Mouse (Mus musculus) cerebellum, adult 9-11 months (tissue): ENCODE measurements around the gene Ss18l2.

Experiments
- DNase-seq: peaks from one replicate; pipeline ENCODE4 v3.0.0; 2022

Gene Ss18l2

DNA sequence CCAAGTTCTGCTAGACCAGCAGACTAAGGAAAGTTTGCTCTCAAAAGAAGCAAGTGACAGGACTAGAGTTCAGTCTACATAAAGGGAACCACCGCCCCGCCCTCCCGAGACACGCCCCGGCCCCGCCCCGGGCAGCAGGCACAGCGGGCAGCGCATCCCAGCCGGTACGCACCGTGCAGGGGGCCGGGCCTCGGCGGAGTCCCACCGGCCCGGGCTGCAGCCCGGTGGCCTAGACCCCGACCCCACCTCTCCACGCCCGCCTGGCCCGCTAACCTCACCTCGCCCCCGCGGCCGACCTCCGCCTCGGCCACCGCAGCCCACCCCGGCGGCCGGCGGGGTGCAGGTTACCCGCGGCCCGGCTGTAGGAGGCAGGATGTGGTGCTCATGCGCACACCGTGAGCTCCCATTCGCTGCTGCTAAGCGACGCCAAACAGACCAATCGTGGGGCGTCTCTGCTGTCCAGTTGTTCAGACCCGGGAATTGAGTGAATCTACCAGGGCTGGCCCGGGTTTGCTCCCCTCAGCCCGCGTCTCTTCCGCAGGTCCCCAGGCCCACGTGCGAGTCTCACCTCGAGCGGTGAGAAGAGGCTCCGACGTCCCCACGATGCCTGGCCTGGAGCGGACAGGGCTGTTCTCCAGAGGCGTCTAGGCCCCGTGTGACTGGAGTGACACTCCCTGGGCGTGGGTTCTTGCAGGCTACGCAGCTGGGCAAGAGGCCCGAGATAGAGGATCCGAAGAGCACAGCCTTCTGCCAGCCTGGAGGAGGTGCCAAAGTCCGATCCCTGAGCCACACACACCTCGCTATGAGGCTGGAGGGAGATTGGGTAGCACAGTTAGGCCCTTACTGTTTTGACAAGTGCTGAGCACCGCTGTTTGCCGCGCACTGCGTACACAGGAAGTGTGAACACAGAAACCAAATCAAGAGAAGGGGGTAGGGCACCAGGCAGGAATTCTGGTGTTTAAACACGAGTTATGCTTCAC, 5.2 kb upstream of the Ss18l2 start, which contains the start of gene Sec22c:
Gene Sec22c, minus strand, starts transcription at position 845 of the 980 bp plus-strand sequence.
- DNase-seq: peak; percentile 88

DNA sequence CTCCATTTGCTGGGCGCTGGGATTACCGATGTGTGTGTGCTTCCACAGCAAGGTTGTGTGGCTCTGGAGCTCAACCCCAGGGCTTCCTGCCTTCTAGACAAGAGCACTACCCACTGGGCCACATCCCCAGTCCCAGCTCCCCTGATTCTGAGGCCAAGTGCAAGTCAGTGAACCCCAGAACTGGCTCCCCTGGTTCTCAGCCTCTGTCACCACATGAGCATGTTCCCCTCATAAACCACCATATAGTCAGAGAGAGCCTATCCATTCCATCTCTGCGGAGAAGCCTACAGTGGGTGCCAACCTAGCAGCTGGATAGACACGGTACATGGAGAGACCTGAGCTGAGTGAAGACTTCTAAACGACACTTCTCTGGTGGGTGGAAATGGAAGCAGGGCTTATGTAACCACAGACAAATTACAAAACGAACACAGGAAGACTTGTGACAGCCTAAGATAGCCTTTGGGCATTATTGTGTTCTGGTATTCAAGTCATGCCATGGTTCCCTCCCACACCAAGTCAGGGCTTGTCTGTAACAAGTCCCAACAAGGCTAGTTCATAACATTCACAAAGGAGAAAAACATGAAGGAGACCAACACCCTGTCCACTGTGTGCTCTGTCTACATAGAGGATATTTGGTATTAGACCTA, 4.0 kb upstream of the Ss18l2 start:
- no peak for DNase-seq

DNA sequence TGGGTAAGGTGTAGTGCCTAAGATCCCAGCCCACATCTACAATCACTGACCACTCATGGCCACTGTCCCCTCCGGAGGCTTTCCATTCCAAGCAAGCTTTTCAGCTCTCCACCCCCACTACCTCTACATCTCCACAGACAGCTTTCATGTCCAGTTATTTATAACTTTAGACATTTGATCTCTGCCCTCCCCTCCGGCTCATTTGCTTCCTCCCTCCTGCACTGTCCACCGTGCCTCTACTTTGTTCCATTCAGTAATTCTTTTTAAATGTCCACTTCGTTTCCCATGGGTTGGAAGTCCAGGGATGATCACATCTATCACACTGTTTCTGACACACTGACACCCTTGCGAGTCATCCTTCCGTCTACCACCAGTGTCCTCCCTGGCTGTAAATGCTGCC, 2.3 kb upstream of the Ss18l2 start:
- DNase-seq: no peak

DNA sequence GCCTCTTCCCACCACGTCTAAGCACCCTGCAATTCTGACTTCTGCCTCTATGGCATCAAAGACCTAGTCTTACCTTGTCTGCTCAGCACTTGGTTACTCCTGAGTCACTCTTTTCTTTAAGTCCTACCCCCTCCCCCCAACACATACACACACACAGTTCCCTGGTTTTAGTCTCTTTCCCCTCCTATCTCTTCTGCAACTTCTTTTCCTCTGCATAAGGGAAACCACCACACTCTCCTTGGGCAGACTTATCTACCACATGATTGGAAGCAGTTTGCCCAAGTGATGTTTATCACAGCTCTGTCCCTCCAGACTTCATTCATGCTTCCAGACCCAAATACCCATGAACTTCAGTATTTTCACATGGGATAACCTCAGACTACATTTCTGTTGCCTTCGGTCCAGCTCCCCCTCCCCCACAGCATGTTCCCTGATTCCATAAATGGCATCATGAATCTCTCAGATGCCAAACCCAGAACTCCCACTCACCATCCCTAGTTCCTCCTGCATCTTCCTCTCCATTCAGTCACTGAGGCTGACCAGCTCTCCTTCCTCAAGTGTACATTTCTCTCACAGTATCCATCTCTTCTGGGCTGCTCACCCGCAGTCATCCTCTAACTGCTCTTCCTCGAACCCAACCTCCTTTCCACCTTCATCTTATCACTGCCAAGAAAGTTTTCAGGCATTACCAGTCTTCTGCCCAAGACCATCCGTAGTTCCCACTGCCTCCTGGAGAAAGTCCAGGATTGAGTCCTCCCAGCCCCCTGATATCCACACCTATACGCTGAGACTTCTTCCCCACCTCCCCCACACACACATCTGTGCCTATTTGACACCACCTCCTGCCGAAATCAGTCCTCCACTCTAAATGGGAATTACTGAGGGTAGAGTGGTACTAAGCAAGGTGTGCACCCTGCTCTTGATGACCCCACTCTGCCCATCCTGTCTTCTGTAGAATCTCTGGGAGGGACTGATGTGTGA, 1.3 kb upstream of the Ss18l2 start:
- peak; percentile 54 for DNase-seq

DNA sequence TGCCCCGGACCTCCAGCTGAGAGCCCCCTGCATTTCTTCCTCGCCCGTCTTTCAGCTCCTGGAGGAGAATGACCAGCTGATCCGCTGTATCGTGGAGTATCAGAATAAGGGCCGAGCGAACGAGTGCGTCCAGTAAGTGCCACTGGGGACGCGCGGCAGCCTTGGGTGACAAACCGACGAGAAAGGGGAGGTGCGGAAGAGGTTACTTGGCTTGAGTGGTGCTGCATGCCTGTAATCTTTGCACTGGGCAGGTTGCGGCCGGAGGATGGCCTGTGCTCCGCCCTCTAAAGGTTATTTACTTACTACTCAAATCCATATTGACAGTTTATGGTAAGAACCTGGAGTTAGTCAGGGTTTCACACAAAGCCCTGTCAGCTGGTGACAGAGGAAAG, 451 bp downstream of the Ss18l2 start:
- no peak for DNase-seq

DNA sequence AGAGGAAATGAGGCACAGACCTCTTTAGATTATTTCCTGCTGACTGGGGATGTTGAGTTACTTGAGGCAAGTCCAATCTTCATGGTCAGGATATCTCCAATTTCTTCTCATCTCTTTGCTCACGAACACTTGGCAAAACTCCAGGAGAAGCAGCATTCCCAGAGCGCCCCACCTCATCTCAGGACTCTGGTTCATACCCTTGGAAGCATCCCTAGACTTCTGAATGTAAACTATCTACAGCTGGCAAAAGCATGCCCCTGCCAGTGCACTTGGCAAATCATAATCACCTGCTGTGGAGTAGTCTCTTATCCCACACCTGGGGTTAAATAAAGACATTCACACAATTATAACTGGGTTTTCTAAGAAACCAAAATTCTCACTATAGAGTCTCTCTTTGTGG, 6.9 kb downstream of the Ss18l2 start:
- peak; percentile 55 for DNase-seq

DNA sequence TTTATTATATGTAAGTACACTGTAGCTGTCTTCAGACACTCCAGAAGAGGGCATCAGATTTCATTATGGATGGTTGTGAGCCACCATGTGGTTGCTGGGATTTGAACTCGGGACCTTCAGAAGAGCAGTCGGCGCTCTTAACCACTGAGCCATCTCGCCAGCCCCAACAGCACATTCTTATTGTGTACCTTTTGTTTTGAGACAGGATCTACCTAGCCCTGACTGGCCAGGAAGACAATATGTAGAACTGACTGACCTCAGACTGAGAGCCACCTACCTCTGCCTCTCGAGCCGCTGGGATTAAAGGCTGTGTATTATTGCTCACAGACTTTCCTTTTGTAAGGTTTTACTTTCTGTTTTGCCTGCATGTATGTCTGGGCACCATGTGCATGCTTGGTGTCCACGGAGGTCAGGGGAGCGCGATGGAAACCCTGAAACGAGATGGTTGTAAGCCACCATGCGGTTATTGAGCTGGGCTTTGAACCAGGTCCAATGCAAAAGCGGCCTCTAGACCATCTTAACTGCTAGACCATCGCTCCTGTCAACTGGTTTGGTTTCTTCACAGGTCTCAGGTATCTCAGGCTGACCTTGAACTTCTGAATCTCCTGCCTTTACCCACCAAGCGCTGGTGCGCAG, 8.1 kb downstream of the Ss18l2 start:
- no peak for DNase-seq

DNA sequence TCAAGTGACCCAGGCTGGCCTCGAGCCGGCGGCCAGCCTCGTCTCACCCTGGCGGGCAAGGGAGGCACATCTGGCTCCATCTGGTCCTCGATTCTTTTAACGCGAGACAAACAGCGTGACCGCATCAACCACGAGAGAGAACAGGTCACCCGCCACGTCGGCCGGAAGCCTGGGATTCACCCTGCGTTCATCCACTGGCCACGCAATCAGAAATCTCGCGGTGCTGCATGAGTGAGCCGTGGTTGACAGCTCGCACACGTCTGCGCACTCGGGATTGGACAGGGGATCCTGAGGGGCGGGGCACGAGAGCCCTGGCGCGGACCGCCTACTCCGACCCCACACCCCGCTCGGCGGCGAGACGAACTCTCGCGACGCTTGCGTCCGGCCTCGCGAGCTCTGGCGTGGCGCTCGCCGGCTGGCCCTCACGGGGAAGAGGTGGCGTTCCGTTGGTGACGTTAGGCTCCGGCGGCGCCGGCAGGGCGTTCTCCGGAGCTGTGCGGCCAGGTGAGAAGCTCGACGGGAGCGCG, 8.7 kb downstream of the Ss18l2 start, which contains the start of gene Nktr:
Gene Nktr, plus strand, starts transcription at position 378 of the 527 bp plus-strand sequence.
- peak; percentile 99 for DNase-seq

DNA sequence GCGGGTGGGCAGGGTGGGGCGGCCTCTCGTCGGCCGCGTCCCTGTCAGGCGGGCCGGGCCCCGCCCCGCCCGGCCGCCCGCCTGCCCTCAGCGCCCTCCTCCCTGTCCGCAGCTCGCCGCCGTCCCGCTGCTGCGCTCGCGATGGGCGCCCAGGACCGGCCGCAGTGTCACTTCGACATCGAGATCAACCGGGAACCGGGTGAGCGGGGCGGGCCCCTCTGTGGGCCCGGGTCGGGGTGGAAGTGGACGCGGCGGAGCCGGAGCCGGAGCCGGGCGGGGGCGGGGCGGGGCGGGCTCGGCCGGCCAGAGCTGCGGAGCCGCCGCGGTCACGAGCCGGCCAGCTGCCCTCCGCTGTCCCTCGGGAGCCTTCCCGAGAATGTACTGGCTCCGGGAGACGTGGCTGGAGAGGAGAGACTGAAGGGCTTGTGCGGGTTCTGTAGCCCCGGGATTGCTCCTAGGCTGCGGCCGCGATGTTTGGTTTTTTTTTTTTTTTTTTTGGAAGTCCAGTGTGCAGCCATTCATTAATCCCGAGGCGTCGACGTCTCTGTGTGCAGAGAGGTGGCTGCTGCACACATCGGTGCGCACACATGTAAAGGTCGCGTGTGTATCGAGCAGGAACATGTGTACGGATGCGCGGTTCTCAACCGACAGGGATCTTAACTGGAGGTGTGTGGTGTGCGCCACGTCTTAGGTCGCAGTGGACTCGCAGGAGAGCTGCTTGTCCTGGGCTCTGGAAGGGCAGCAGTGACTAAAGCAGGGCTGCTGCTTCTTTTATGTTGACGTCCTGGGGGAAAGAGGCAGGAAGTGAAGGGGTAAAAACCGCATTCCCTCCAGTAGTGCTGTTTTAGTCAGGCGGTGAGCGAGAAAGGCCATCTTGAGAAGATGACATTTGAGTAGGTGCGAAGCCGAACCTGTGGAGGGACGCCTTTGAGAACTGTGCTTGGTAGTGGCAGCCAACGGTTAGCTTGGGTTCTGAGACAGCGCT, 9.5 kb downstream of the Ss18l2 start:
- DNase-seq: peak; percentile 47

DNA sequence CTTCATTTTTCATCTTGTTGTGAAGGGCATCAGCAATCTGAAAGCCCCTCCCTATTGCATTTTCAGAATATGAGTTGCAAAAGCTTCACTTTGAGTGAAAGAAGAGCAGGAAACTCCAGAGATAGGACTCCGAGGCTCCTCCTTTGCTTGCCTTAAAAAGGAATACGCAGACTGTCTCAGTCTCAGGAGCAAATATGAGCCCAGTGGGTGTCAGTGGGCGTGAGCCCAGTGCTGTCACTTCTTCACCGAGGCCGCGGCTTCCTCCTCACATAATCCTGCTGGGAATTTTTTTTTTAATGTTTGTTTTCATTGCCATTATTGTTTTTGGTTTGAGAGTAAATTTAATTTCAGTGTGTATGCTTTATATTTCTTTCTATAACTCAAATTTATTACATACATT, 30.4 kb downstream of the Ss18l2 start:
- no peak for DNase-seq

DNA sequence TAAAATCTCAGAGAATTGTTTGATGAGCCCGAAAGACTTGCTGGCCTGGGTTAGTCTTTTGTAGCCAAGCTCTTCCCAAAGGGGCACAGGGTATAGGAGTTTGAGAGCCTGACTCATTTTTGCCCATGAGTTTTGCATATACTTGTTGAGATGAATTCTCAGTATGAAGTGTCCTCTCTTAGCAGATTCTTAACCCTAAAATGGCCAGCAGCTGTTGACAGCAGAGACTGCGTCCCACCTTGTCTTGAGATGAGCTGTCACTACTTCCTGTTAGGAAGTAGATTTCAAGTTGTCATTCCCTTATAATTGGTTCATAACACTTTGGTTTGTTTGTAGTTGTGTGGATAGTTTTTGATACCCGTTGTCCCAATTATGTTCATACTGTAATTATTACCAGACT, 31.0 kb downstream of the Ss18l2 start:
- DNase-seq: no peak

DNA sequence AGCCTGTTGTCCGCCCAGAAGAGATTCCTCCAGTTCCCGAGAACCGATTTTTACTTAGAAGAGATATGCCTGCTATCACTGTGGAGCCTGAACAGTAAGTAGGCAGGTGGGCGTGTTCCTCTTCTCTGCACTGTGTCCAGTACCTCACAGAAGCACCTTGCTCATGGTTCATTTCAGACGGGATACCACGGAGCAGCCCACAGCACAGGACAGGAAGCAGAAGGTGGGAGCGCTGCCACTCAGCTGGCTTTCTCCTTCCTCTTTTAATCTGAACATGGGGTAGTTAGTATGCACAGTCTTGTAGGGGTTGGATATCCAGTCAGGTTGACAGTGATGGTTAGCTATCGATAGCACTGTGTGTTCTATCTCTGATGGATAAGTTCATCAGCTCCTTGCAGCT, 33.9 kb downstream of the Ss18l2 start:
- DNase-seq: no peak

DNA sequence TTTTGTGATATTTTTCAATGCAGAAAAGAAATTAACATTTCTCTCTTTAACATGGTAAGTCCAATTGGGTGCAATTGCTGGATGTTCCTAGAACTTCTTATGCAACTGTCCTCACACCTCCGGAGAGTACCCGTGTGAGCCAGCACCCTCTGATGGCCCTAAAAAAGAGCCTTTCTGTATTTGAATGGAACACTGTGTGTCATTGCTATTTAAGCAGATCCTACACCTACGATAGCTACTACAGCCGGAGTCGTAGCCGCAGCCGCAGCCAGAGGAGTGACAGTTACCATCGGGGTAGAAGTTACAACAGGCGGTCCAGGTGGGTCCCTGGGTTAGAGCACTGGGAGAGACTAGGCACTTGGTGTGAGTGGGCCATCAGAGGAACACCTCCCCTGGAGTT, 42.6 kb downstream of the Ss18l2 start:
- no peak for DNase-seq

DNA sequence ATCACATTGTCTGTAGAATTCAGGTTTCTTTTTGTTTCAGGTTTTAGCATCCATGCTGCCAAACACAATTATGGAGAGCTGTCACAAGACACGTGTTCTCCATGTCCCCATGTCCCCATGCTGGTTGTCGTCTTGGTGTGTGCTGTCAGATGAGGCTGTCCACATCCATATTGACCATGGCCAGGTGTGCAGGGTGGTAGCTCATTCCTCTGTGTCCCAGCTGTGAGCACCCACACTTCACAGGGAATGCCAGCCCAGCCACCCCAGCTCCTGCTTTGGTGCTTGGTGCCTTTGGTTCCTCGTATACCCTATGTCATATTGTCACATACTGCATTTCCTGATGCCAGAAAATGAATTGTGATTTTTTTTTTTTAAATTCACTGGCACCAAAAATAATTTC, 44.5 kb downstream of the Ss18l2 start:
- DNase-seq: no peak

DNA sequence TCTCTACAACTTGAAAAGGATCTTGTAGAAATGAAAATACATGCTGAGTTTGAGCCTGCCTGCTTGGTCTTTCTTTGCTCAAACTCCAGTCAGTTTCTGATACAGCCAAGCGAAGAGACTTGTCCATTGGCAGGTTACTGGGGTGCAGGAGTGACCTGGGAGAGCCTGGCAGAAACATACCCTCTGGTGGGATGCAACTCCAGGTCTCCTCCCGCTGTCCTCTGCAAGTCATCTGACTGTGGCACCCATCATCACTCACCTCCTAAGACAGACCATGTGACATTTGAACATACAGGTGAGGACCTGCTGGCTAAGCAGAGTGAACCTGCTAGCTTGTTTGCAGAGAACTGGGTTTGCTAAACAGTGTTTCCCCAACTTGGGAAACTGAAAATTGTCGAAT, 46.7 kb downstream of the Ss18l2 start:
- DNase-seq: no peak

DNA sequence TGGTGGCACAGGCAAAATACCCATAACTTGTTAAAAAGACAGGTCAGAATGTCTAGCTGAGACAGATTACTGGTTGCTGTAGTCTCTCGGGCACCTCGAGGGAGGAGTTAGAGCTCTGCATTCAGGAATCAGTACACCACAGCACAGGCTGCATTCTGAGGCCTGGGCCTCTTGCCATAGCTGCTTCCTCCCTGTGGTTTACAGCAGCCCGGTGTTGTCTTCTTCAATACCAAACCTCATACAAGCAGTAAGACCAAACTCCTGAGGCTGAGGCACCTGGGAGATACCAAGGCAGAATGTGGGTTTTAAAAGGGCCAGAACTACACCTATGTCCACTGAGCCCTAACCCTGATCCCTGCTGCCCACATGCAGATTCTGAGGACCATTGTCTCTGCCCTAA, 47.3 kb downstream of the Ss18l2 start:
- no peak for DNase-seq

DNA sequence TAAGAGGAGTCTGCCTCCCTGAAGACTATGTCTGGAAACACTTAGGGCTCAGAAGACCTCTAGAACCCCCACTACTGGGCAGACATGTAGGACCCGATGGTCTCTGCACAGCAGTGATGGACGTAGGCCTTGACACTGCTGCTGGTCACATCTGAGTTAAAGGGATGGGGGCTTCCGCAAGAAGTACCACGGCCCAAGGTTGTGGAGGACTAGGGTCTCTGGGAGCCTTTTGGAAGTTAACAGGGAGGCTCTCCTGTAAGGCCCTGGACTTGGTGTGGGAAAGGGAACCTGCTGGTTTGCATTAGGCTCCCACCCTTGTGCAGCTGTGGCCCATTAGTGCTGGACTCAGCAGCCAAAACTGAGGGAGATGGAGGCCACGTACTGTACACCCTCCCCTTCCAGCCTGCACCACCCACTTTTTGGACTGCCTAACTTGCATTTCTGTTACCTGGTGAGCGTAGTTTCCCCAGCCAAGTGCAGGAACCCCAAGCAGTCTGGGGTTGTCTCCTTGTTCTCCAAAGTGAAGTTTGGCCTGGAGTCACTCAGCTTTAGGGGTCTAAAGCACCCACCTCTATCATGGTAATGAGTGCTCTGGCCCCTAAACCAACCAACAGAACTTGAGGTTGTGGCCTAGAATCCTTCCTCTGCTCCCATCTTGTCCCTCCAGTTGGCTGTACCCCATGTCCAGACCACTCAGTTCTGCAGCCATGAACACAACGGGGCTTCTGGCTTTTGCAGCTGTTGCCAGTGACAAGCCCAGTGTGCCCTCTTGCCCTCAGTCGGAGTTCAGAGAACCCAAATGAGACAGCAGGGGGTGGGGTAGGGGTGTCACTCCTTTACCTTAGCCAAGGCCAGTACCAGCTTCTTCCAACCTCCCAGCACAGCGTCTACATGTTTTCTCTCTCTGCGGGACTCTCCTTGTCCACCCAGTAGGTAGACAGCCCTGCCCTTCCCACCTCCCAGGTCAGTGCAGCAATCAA, 48.0 kb downstream of the Ss18l2 start:
- DNase-seq: peak; percentile 55

DNA sequence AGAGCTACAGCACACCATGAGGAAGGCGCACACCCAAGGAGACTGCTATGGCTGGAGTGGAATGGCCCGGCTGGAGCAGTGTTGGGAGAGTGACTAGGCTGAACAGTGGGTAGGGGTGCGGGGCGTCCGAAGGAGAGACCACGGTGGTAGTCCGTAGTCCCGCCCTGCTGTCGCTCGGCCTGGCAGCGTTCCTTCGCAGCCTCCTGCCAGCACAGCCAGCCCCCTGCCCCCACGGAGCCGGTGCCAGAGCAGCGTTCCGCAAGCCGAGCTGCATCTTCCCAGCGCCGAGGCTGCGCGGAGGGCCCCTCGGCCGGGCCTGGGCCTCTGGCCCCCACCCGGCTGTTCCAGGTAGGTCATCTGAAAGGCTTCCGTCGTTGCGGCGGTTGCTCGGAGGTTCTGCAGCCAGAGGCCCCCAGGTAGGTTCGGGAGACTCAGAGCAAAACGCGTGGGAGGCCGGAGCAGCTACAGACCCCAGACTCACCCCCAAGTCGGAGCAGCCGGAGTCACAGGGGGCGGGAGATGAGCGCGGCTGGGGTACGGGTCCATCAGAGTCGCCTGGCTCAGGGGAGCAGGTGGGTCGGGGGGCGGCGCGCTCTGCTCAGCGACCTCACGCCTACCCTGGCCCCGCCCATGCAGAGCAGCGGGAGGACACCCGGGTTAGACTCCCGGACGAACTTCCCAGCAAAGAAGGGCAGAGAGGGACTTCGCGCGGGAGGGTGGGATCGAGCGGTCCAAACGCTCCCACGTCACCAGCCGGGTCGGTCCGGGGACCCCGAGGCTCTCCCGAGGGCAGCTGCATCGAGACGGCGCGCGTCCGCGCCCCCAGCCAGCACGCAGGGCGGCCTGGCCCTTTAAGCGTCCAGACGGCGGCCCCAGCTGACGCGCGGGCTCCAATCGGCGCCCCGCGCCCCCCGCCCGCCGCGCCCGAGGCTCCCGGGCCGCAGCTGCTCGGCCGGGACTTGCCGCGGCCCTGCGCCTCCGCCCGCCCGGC, 49.3 kb downstream of the Ss18l2 start, which contains the start of gene Zfp651:
Gene Zfp651, plus strand, starts transcription at position 240 of the 991 bp plus-strand sequence.
- peak; percentile 77 for DNase-seq
